Mouse (Mus musculus) embryonic facial prominence, embryonic 10.5 days (tissue): ENCODE results near the gene Sh3pxd2a. TPM values are rescaled to one million over a fixed set of nuclear protein-coding genes. Genes with fewer than 3 reads are reported as not detected.

ENCODE experiments used
- DNase-seq: peaks from one replicate; pipeline ENCODE4 v3.0.0-alpha.2; 2017; ENCODE audit warnings: low spot score
- H3K27ac ChIP-seq: fragments of 300-500 bp; sonication (generic); replicated peaks from 2 replicates; pipeline ENCODE4 v1.5.1; 2016; ENCODE audit warnings: mild to moderate bottlenecking
- H3K27me3 ChIP-seq: fragments of 300-500 bp; sonication (generic); replicated peaks from 2 replicates; pipeline ENCODE4 v1.6.1; 2016; ENCODE audit warnings: low read depth, mild to moderate bottlenecking; ENCODE audit not compliant: poor library complexity, severe bottlenecking
- H3K36me3 ChIP-seq: fragments of 300-500 bp; sonication (generic); replicated peaks from 2 replicates; pipeline ENCODE4 v1.6.1; 2016; ENCODE audit warnings: mild to moderate bottlenecking, moderate library complexity
- H3K4me1 ChIP-seq: fragments of 300-500 bp; sonication (generic); 2 replicates; pipeline ENCODE4 v1.6.1; 2016
- H3K4me3 ChIP-seq: fragments of 300-500 bp; sonication (generic); 2 replicates; pipeline ENCODE4 v1.5.1; 2016; ENCODE audit warnings: mild to moderate bottlenecking, moderate library complexity
- H3K9me3 ChIP-seq: fragments of 300-500 bp; sonication (generic); 2 replicates; pipeline ENCODE4 v1.6.1; 2016; ENCODE audit warnings: mild to moderate bottlenecking
- WGBS: fragments of 180-500 bp; shearing (Covaris S2); methylation state at CpG from one replicate; pipeline ENCODE4 v1.1.7; 2016; 5-methylcytosine and 5-hydroxymethylcytosine counted together
- polyA plus RNA-seq: library from polyadenylated mRNA; unstranded; fragments of >200 nt; fragmentation: Nextera tagmentation; extraction: Ambion mirVana; gene quantifications from 2 replicates; pipeline ENCODE4 v1.2.1, GENCODE M21; 2016

Sh3pxd2a gene
- polyA plus RNA-seq, 1 experiment from 2014 or later, result 2.9 TPM

GRCm38 (mm10) chr19:47315091-47315916, 148.9 kb downstream of the Sh3pxd2a start:
- Histone ChIP-seq H3K4me3 (peak overlapping the region; percentile 70), H3K36me3 (peaks cover 24% of the 10 kb centered on the region), H3K4me1 (peaks cover 98% of the 10 kb centered on the region), H3K9me3 (no peaks in the 10 kb centered on the region), H3K27ac (peak overlapping the region; percentile 95), H3K27me3 (no peaks in the 10 kb centered on the region)
- whole genome bisulfite sequencing, result 51% methylated on average over 14 of the region's 14 CpGs
- no peak for DNase-seq

DNA sequence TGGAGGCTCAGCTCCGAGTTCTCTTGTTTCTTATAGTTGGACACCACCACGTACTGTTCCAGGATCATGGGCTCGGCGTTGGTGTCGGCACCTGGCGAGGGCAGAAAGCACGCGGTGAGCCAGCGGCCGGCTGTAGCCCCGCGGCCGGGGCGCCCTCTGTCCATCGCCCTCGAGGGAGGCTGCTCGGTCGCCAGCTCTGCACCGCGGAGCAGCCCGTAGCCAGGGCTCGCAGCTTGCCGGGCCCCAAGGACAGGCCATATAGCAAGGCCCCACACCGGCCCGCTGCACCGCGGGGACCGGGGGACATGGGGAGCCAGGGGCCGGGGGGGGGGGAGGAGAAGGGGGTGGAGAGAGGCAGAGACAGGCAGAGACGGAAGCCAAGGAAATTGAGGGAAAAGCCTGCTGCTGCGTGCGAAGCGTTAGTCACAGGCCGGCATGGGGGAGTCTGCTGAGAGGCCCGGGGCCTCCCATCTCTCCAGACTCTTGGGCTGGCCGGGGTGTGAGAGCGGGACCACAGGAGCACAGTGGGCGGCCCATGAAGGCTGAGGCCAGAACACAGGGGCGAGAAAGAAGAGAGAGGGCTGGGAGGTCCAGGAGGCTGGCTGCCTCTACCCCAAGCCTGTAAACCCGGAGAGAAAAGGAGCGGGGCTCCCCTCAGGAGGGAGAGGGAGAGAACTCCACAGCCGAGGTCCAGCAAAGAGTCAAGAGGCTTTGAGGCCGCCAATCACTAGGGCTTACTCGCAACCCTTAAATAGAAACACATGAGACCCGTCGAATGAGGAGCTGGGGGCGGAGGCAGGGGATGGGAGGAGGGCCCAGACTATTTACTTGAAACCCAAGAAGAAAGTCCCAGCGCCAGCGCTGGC, 149.9 kb downstream of the Sh3pxd2a start:
- under 1% methylated on average over 49 of the region's 49 CpGs for WGBS
- peaks cover 33% of the 10 kb centered on the region for H3K36me3 ChIP-seq
- peak overlapping the region; percentile 70 for H3K4me3 ChIP-seq
- peak overlapping the region; percentile 95 for H3K27ac ChIP-seq
- no peaks in the 10 kb centered on the region for H3K27me3 ChIP-seq
- DNase-seq, result peak; percentile 91
- peaks cover 88% of the 10 kb centered on the region for H3K4me1 ChIP-seq
- no peaks in the 10 kb centered on the region for H3K9me3 ChIP-seq

- Histone ChIP-seq H3K4me3 (peak overlapping the region; percentile 70), H3K9me3 (no peaks in the 10 kb centered on the region), H3K4me1 (peaks cover 84% of the 10 kb centered on the region), H3K27me3 (no peaks in the 10 kb centered on the region), H3K27ac (peak overlapping the region; percentile 95), H3K36me3 (peaks cover 41% of the 10 kb centered on the region)
- WGBS, result 7% methylated on average over 11 of the region's 11 CpGs
- DNase-seq, result peak; percentile 50
Observed at GRCm38 (mm10) chr19:47313387-47314075, 150.7 kb downstream of the Sh3pxd2a start.

- peaks cover 61% of the 10 kb centered on the region for H3K36me3 ChIP-seq
- WGBS, result 68% methylated on average over 4 of the region's 4 CpGs
- H3K4me3 ChIP-seq, result no peak overlapping the region
- H3K27me3 ChIP-seq, result no peaks in the 10 kb centered on the region
- no peak overlapping the region for H3K27ac ChIP-seq
- DNase-seq, result no peak
- peaks cover 60% of the 10 kb centered on the region for H3K4me1 ChIP-seq
- no peaks in the 10 kb centered on the region for H3K9me3 ChIP-seq
Observed at GRCm38 (mm10) chr19:47311162-47311561, 153.0 kb downstream of the Sh3pxd2a start.

- no peak overlapping the region for H3K4me3 ChIP-seq
- peaks cover 75% of the 10 kb centered on the region for H3K36me3 ChIP-seq
- no peak for DNase-seq
- 94% methylated on average over 12 of the region's 12 CpGs for WGBS
- no peak overlapping the region for H3K27ac ChIP-seq
- no peaks in the 10 kb centered on the region for H3K27me3 ChIP-seq
- peaks cover 50% of the 10 kb centered on the region for H3K4me1 ChIP-seq
- no peaks in the 10 kb centered on the region for H3K9me3 ChIP-seq
Observed at GRCm38 (mm10) chr19:47309824-47310223, 154.4 kb downstream of the Sh3pxd2a start.

DNA sequence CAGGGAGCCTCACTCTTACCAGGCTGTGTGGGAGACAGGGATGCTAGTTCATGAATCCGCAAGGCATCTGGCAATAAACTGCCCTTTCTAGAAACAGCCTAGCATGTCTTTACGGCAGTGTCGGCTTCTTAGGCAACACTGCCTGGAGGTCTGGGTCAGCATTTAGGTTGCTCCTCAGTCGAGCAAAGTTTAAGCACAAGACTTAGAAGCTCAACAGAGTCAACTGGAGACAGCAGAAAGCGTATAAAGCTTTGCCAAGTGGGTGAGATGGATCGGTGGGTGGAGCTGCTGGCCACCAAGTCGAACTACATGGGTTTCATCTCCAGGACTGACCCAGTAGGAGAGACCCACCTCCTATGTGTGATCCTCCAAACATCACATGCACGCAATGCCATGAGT, 157.3 kb downstream of the Sh3pxd2a start:
- no peak for DNase-seq
- Histone ChIP-seq H3K4me3 (no peak overlapping the region), H3K27ac (no peak overlapping the region), H3K4me1 (peaks cover 50% of the 10 kb centered on the region), H3K27me3 (no peaks in the 10 kb centered on the region), H3K9me3 (no peaks in the 10 kb centered on the region), H3K36me3 (peaks cover 90% of the 10 kb centered on the region)
- 92% methylated on average over 8 of the region's 8 CpGs for WGBS

DNA sequence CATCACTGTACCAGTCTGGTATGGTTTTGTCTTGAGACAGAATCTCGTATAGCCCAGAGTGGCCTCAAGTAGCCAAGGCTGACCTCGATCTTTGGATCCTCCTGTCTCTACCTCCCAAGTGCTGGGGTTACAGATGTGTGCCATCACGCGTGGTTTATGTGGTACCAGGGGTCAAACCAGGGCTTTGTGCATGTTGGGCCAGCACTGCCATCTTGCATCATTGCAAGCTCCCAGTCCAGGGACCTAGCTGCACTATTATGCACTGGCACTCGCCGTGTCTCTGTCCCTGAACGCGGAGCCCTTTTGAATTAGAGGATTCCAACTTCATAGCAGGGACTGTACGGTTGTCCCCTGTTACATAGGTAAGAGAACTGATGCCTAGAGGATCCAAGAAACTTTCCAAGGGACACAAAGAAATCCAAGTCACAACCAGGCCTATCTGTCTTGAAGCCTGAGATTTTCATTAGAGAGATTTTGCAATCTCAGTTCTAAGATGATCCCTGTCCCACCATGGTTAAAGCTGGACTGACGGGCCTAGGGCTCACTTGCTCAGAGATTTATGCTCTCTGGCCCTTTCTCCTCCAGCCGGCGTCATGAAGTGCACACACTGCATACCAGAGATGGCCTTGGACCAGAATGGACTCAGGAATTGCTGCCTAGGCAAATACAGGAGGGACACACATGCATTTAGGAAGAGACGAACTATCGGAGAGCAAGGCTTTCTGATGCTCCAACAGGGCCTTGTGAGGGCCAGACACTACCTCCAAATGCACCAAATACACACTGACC, 157.9 kb downstream of the Sh3pxd2a start:
- H3K36me3 ChIP-seq, result peaks cover 84% of the 10 kb centered on the region
- no peak overlapping the region for H3K4me3 ChIP-seq
- no peaks in the 10 kb centered on the region for H3K9me3 ChIP-seq
- 92% methylated on average over 14 of the region's 14 CpGs for WGBS
- peaks cover 50% of the 10 kb centered on the region for H3K4me1 ChIP-seq
- H3K27me3 ChIP-seq, result no peaks in the 10 kb centered on the region
- H3K27ac ChIP-seq, result no peak overlapping the region
- no peak for DNase-seq

GRCm38 (mm10) chr19:47305401-47305800, 158.8 kb downstream of the Sh3pxd2a start:
- no peaks in the 10 kb centered on the region for H3K27me3 ChIP-seq

DNA sequence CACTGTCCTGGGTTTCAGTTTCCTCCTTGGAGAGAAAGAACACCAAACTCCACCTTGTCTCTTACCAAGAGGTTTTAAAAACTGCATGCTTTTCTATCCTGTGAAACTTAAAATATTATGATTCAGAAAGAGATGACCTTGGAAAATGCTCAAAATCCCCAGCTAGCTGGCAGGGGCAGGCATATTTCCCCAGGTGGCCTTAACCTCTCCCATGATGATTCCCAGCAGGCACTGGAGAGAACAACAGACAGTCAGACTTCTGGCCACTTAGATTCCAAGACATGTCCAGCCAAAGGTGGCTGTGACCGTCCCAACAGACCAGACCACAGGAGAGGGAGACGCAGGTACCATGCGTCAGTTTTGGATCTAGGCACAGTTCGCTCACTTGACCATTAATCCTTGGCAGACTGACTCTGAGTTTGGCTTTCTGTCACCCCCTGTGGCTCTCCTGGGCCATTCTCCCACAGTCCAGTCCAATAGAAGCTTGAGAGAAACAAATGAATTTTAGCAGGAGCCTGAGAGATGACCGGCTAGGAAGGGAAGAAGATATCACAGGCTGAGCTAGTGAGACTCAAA, 159.9 kb downstream of the Sh3pxd2a start:
- H3K4me1 ChIP-seq, result peaks cover 59% of the 10 kb centered on the region
- H3K27ac ChIP-seq, result no peak overlapping the region
- 92% methylated on average over 5 of the region's 5 CpGs for WGBS

More at GRCm38 (mm10) chr19:47305401-47305800, 158.8 kb downstream of the Sh3pxd2a start:
- no peak for DNase-seq
- Histone ChIP-seq H3K27ac (no peak overlapping the region), H3K4me1 (peaks cover 52% of the 10 kb centered on the region), H3K4me3 (no peak overlapping the region), H3K9me3 (no peaks in the 10 kb centered on the region), H3K36me3 (peaks cover 75% of the 10 kb centered on the region)
- WGBS, result 91% methylated on average over 10 of the region's 10 CpGs

DNA sequence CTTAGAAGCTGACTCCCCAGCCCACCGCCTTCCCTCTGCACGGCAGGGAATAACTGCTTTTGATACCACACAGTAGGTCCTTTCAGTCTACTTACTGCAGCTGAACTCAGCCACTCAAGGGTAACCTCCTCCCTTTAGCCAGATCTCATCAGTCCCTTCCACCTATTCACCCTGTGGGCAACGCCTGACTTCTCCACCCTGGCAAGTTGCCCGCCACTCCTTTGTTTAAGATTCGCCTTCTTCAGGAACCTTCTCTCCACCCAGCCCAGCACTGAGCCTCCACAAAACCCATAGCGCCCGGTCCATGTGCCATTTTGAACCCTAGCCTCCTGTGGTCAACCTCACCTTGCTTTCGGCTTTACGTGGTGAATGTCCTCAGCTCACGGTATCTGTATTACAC, 161.1 kb downstream of the Sh3pxd2a start:
- DNase-seq, result no peak
- WGBS, result 90% methylated on average over 10 of the region's 10 CpGs
- H3K4me3 ChIP-seq, result no peak overlapping the region
- peaks cover 74% of the 10 kb centered on the region for H3K36me3 ChIP-seq
- no peaks in the 10 kb centered on the region for H3K9me3 ChIP-seq
- H3K27me3 ChIP-seq, result no peaks in the 10 kb centered on the region
- H3K4me1 ChIP-seq, result peaks cover 66% of the 10 kb centered on the region
- H3K27ac ChIP-seq, result peak overlapping the region; percentile 86

More for the DNA sequence above, 159.9 kb downstream of the Sh3pxd2a start:
- no peaks in the 10 kb centered on the region for H3K9me3 ChIP-seq
- H3K27me3 ChIP-seq, result no peaks in the 10 kb centered on the region
- no peak for DNase-seq
- no peak overlapping the region for H3K4me3 ChIP-seq
- H3K36me3 ChIP-seq, result peaks cover 73% of the 10 kb centered on the region

GRCm38 (mm10) chr19:47302191-47302852, 161.9 kb downstream of the Sh3pxd2a start:
- WGBS, result 58% methylated on average over 21 of the region's 21 CpGs
- peaks cover 66% of the 10 kb centered on the region for H3K4me1 ChIP-seq
- peaks cover 76% of the 10 kb centered on the region for H3K36me3 ChIP-seq
- H3K27ac ChIP-seq, result peak overlapping the region; percentile 86
- H3K9me3 ChIP-seq, result no peaks in the 10 kb centered on the region
- DNase-seq, result peak; percentile 34
- H3K4me3 ChIP-seq, result peak overlapping the region; percentile 31
- no peaks in the 10 kb centered on the region for H3K27me3 ChIP-seq
